Mouse (Mus musculus) cerebellum, adult 11-12 months (tissue): Measurements from ENCODE around the gene Gm1673.
A peak's percentile ranks its signal among the peaks of the same experiment; 100 is the strongest.
"Not testable (repeated sequence)": the region's sequence is repeated elsewhere in the genome, so short reads cannot be mapped to it uniquely, and the experiment has no call there.

ENCODE experiments used
- DNase-seq: peaks from one replicate; pipeline ENCODE4 v3.0.0; 2022

Gm1673 gene

GRCm38 (mm10) chr5:33983309-33984121, at the start of gene Gm1673:
Gm1673 (plus strand) TSS chr5:33983433.
- peak; percentile 88 for DNase-seq

DNA sequence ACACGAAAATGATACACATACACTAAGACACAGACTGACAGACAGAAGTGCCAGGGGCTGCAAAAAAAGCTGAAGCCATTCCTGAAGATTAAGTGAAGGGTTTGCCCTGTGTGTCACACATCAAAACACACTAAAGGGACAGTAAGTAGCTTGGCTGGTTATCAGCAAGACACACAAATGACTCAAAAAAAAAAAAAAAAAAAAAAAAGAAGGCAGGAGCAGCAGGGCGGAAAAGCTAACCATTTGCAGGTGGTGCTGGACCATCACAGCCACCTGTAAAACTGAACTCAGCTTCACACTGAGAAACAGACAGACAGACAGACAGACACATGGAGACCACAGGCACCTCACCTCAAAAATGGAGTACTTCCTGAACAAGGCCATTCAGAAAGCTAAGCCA, 49.2 kb upstream of the Gm1673 start:
- no peak for DNase-seq

DNA sequence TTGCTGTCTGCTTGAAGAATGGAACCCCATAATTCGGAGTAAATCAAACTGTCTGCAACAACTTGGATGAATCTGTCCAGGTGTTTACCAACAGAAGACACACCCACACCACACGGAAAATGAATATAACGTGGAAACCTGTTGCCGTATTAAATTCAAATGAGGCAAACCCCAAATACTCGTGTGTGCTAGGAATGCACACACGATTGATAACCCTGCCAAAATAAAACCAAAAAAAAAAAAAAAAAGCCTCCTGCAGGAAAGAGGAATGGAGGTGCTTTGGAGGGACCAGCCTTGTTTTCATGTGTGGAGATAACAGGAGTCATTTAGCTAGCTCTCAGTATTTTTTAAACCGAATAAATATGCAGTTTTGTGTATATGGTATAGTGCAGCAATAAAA, 48.4 kb upstream of the Gm1673 start:
- DNase-seq: no peak

DNA sequence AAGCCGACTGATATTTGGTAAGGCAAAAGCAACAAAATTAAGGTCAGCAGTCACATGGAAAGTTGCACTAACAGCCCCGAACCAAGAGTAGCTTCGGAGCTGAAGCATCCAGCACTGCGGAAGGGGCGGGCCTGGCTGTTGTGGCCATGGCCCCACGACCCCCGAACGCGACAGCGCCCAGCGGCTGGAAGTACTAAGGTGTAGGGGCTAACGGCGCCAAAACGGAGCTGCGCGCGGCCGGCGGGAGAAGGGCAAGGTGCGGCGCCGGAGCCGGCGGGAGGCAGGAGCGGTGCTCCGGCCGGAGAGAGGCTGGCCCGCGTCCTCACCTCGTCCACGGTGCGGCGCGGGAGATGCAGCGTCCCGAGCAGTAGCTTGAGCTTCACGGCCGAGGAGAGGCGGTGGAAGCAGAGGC, 47.5 kb upstream of the Gm1673 start:
- no peak for DNase-seq

DNA sequence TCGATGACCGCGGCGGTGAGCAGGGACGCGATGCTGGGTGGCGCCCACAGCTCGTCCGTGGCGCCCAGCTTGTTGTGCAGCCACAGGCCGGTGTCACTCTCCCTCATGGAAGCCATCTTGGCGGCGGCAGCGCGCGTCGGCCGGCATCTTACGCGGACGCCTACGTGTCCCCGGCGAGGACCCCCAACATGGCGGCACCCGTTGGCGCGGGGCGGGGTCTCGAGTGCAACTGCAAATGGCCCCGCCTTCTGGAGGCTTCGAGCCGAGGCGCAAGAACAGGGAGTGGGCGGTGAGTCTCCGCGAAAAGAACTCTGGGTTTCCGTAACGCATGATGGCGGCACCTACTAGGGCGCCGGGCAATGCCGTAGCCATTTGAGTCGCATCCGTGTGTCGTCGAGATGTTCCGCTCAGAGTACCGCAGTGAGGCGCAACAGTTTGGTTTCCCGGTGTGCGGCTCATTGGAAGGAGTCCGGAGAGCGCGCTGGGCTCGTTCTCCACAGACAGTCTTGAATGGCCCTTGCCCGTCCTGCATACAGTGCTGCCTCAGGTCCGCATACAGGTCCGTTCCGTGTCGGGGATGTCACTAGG, 47.0 kb upstream of the Gm1673 start, which contains the start of gene Nelfa:
Gene Nelfa, minus strand, starts transcription at position 294 of the 588 bp plus-strand sequence.
- peak; percentile 99 for DNase-seq

DNA sequence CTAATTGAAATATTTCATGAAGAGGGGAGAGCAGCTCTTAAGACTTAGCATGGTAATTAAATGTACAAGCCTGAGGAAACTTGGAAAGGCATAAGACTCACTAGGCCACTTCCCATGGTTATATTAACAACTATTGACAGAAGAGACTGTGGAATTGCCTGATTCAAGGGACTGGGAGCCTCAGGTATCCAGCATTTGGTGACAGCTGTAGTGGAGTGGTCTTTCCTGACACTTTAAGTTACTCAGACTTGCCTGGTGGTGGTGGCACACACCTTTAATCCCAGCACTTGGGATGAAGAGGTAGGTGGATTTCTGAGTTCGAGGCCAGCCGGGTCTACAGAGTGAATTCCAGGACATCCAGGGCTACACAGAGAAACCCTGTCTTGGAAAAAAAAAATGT, 46.0 kb upstream of the Gm1673 start:
- no peak for DNase-seq

DNA sequence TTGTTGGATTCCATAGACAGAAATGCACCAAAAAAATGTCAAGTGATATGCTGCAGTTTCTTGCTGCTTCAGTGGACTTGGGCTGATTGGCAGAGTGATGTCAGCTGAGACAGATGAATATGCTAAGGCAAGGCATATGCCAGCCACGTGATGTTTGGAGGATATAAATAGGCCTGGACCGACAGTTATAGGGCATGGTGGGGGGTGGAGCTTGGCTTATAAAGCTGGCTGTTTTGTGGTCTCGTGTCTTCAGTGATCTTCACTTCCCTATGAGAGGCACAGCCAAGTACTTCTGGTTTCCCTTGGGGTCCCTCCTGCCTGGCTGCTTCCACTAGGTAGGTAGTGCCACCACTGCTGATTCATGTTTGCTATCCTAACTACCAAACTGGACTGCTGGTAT, 44.8 kb upstream of the Gm1673 start:
- DNase-seq: no peak

- not testable (repeated sequence) for DNase-seq
These were observed 36.2 kb upstream of the Gm1673 start for GRCm38 (mm10) chr5:33947035-33947434.

DNA sequence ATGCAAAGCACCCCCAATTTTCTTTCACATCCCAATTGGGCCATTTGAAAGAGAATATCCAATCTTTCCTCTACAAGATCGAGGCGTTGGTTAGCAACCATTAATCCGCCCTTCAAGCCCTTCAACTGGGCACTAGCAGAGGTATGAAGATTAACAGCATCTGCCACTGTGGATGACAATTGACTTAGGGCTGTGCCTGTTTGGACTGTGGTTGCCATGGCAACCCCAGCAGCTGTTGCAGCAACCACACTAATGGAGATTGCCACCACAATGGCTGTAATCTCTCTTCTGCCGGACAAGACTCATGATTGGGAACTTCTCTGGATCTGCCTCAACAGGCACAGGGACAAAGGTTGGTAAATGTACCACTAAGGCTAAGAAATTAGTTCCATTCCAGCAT, 34.9 kb upstream of the Gm1673 start:
- no peak for DNase-seq

DNA sequence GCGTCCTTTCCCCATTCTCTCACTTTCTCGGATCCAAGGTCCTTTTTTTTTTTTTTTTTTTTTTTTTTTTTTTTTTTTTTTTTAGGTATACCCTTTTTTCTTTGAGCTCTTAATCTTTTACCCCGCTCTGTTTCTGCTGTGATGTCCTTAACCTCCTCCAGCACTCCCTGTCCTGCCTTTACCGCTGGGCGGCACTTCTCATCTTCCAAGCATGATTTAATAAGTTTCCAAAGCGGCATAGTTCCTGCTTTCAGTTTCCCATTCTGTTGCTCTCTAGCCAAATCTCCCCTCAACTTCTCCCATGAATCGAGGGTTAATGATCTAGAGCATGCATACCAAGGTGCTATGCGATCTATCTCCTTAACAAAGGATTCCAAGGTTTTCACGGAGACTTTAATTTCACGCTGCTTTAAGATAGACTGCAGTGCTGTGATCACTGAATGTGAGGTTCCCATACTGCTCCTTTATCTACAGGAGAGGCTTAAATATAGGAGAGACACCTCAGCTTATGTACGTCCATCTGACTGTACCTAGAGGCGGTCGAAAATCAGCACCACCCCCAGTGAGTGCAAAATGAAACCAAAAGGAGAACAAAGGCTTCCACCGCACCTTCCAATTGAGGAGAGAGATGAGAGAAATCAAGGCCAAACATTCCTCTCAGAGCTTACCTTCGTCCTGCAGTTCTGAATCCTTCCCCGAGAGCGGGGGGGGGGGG, 29.6 kb upstream of the Gm1673 start:
- no peak for DNase-seq

GRCm38 (mm10) chr5:33954354-33954753, 28.9 kb upstream of the Gm1673 start:
- peak; percentile 81 for DNase-seq

GRCm38 (mm10) chr5:33955868-33956267, 27.4 kb upstream of the Gm1673 start:
- no peak for DNase-seq

DNA sequence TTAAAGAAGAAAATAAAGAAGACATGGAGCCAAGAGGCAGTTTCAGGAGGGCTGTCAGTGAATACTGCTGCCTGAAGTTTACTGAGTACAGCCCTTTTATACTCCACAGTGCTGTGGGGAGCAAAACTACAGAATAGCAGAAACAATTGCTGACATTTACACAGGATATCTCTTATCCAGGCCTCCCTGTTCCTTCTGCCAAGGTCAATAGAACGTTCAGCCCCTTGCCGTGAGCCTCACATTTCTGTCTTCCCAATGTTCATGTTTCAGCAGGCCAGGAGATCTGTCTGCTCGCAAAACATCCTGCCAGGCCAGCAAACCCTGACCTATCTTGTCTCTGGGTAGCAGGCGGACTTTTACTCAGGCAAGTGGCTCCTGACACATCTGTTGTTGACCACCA, 23.9 kb upstream of the Gm1673 start:
- no peak for DNase-seq

DNA sequence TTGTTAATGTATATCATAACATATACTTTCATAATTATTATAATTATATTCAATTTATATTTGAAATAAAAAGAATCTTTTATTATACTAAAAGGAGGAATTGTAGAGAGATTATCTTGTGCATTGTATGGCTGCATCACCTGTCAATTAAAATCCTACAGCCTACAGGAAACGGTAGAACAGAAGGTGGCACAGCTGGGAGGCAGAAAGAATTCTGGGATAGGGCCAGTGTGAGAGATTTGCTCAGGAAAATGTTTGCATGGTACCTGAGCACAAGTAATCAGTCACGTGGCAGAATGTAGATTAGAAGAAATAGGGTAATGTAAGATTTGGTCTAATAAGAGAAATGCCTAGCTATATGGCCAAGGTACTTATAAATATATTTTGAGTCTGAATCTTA, 8.5 kb upstream of the Gm1673 start:
- DNase-seq: no peak

GRCm38 (mm10) chr5:33976267-33976666, 7.0 kb upstream of the Gm1673 start:
- DNase-seq: no peak

GRCm38 (mm10) chr5:33982731-33983259, 438 bp upstream of the Gm1673 start:
- DNase-seq: no peak

- DNase-seq: peak; percentile 76
These were observed 11.7 kb downstream of the Gm1673 start for GRCm38 (mm10) chr5:33994671-33995625.

DNA sequence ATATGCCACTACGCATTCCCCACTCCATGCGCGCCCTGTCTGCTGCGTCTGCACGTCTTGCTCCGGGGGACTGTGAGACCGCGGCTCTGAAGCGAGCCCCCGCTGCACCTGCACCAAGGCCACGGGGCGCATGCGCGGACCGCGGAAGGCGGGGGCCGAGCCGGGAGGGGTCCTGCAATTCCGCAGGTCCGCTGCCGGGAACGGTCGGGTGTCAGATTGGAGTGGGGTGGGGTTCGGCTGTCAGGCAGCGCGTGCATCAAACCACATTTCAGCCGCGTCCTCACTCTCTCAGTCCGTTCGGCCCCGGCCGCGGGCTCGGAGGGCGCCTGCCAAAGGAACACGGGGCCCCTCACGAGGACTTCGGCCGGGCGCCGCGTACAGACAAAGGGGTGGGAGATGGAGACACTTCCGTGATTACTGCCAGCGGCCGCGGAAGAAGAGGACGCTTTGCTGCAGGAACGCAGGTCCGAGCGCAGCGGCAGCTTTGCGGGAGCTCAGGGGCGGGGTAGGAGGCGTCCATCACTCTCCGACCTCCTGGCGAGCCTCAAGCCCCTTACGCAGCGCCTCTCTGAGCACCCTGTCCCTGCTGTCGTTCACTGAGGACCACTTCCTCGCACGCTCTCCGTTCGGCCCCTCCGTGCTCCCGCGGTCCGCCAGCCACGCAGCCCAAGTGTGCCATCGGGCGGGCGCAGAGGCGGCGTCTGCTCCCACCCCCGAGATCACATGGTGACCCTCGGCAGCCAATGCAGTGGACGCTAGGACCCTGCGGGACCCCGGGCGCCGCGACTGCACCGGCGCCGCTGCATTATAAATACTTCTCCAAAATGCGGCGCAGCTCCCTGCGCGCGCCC, 12.8 kb downstream of the Gm1673 start, which contains the start of gene Nat8l:
Gene Nat8l, plus strand, starts transcription at position 142 of the 851 bp plus-strand sequence.
- peak; percentile 93 for DNase-seq

GRCm38 (mm10) chr5:33996694-33997045, 13.4 kb downstream of the Gm1673 start:
- no peak for DNase-seq

GRCm38 (mm10) chr5:33997051-33997741, 14.0 kb downstream of the Gm1673 start:
- peak; percentile 81 for DNase-seq
